Mouse (Mus musculus) CD4-positive, CD25-positive, alpha-beta regulatory T cell, adult 9 weeks (primary cell): ENCODE measurements around the gene Nucks1. TPM values are rescaled to one million over a fixed set of nuclear protein-coding genes. Genes with fewer than 3 reads are reported as not detected.

Experiments used
- polyA plus RNA-seq: library from polyadenylated mRNA; unstranded; fragments of 100-300 nt; shearing (Covaris generic); gene quantifications from one replicate; pipeline ENCODE4 v1.2.1, GENCODE M21; 2017

Gene Nucks1
- polyA plus RNA-seq = 31.9 TPM

DNA sequence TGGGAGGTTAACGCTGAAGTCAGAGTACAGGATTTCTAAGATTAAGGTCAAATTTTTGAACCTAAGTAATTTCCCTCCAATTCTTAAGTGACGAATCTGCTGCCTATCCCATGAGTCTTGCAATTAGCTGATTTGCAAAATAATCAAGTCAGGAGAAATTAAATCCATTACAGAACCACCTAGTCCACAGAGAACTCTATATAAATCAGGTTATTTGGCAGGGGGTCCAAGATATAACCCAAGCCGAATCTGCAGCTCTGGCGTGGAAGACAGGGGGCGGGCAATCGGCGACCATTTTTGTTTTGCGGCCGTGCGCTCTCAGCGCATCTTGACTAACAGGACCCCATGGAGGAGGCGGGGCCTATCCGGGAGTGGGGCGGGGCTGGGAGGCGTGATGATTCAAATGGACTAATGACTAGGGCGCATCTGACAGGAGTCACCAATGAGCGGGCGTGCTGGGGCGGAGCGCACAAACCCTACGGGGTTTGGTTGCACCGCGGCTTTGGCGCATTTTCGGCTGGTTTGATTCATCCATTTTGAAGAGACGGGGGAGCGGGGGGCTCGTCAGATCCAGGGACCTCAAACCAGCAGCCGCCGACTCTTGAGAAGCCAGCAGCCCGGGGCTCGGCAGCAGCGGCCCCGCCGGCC, at the start of gene Nucks1:
TSS of gene Nucks1 (plus strand) at position 534 of the 648 bp plus-strand sequence.

DNA sequence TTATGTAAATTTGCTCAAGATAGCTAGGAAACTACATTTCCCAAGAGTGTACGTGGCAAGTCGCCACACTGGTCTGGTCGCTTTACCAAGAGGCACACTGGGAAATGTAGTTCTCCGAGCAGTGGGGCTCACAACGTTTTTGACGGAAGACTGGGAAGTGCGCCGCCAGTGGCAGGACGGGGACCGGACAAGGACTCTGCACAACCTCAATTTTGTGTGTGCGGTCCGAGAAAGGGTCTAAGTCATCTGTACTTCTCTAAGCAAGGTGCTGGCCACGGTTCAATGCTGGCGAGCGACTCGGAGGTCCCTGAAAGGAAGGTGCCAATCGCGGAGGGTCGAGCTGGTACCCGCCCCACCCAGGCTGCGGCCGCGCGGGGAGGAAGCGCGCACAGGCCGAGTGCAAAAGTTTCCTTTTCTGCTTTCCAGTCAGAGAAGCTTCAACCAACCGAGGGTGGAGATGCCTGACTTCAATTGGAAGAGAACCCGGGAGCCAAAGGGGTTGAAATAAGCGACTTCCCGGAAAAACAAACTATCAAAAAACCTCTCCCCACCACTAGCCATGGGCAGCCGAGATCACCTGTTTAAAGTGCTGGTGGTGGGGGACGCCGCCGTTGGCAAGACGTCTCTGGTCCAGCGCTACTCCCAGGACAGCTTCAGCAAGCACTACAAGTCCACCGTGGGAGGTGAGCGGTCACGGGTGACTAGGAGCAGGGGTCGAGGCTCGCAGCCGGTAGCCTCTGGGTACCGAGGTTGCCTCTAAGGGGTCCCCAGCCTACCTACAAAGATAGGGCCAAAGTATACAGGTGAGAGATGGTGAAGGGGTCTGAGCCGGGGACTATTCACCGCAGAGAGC, 43.0 kb upstream of the Nucks1 start, which contains the start of gene Rab29:
TSS of gene Rab29 (plus strand) at position 132 of the 853 bp plus-strand sequence.

DNA sequence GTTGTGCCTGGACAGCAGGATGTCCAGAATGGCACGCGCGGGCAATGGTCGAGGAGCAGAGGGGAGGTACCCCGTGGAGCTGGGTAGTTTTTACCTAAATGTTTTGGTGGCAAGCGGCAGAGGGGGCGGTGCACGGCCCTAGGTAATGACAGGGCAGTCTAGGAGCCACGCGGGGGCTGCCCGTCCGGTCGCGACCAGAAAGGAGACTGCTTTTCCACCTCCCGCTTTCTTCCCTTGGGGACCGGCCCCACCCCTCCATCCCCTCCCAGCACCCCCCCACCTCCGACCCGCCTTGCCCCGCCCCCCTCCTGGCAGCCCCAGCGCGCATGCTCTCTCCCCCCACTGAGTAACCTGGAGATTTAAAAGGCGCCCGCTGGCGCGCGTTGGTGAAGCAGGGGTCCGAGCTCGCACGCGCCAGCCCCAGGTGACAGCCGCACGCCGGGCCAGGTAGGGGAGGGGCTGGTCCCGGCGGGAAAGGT, 52.3 kb downstream of the Nucks1 start, which contains the start of gene Slc45a3:
TSS of gene Slc45a3 (plus strand) at position 362 of the 479 bp plus-strand sequence.

Other genes with a start within 250 kb of the Nucks1 start
- not detected for gene Rab7b, start 221.8 kb upstream of the Nucks1 start, polyA plus RNA-seq
- not detected for gene Slc26a9, start 166.5 kb upstream of the Nucks1 start, polyA plus RNA-seq
- gene Pm20d1, start 113.2 kb upstream of the Nucks1 start, polyA plus RNA-seq = 0.09 TPM
- 55.0 TPM for gene Slc41a1, start 83.0 kb upstream of the Nucks1 start, polyA plus RNA-seq
- 49.4 TPM for gene Rab29, start 43.3 kb upstream of the Nucks1 start, polyA plus RNA-seq
- 0.50 TPM for gene Slc45a3, start 52.4 kb downstream of the Nucks1 start, polyA plus RNA-seq
- 68.9 TPM for gene Elk4, start 97.1 kb downstream of the Nucks1 start, polyA plus RNA-seq
- gene Mfsd4a, start 157.5 kb downstream of the Nucks1 start, polyA plus RNA-seq = 99.6 TPM
- not detected for gene Cdk18, start 229.2 kb downstream of the Nucks1 start, polyA plus RNA-seq